Mouse (Mus musculus) stomach, postnatal 0 days (tissue): Measurements from ENCODE around the gene Amigo1.

ENCODE experiments used
- CTCF ChIP-seq: IDR thresholded peaks from 2 replicates; pipeline ENCODE4 v1.5.1; 2016; ENCODE audit warnings: antibody characterized with exemption, low read depth, mild to moderate bottlenecking, moderate library complexity
- EP300 ChIP-seq: optimal IDR thresholded peaks from 2 replicates; pipeline ENCODE3; 2016; ENCODE audit warnings: antibody characterized with exemption

- TF ChIP-seq CTCF = no peak
- no peak for TF ChIP-seq EP300
Observed at GRCm38 (mm10) chr3:108154656-108155055, 31.5 kb upstream of the Amigo1 start, which contains the start of gene Gpr61.
